Mouse (Mus musculus) forebrain, embryonic 14.5 days (tissue): ENCODE data around the gene Col11a2. TPM values are rescaled to one million over a fixed set of nuclear protein-coding genes. Genes with fewer than 3 reads are reported as not detected.
A peak's percentile ranks its signal among the peaks of the same experiment; 100 is the strongest.

Experiments used
- ATAC-seq: fragments of 200-750 bp; cut with Nextera tagmentation; 2 replicates; pipeline ENCODE4 v1.8.0; 2017; ENCODE audit warnings: mild to moderate bottlenecking, moderate library complexity
- DNase-seq: peaks from one replicate; pipeline ENCODE4 v3.0.0-alpha.2; 2015; ENCODE audit warnings: low spot score
- H3K27ac ChIP-seq: fragments of 300-500 bp; sonication (generic); 2 replicates; pipeline ENCODE4 v1.5.1; 2014; ENCODE audit warnings: low read depth, mild to moderate bottlenecking, control low read depth, low read length, moderate library complexity
- H3K27me3 ChIP-seq: fragments of 300-500 bp; sonication (generic); replicated peaks from 2 replicates; pipeline ENCODE4 v1.6.1; 2014; ENCODE audit warnings: low read length, control low read depth, mixed read lengths; ENCODE audit not compliant: control insufficient read depth, insufficient read depth
- H3K36me3 ChIP-seq: fragments of 300-500 bp; sonication (generic); 2 replicates; pipeline ENCODE4 v1.6.1; 2014; ENCODE audit warnings: low read length, control low read depth; ENCODE audit not compliant: control insufficient read depth, insufficient read depth
- H3K4me1 ChIP-seq: fragments of 300-500 bp; sonication (generic); 2 replicates; pipeline ENCODE4 v1.6.1; 2014; ENCODE audit warnings: antibody characterized with exemption, low read length, control low read depth; ENCODE audit not compliant: control insufficient read depth, insufficient read depth
- H3K4me2 ChIP-seq: fragments of 300-500 bp; sonication (generic); 2 replicates; pipeline ENCODE4 v1.6.1; 2014; ENCODE audit warnings: mild to moderate bottlenecking, control low read depth, low read length
- H3K4me3 ChIP-seq: fragments of 300-500 bp; sonication (generic); 2 replicates; pipeline ENCODE4 v1.5.1; 2014; ENCODE audit warnings: low read depth, low read length, control low read depth
- H3K9ac ChIP-seq: fragments of 300-500 bp; sonication (generic); 2 replicates; pipeline ENCODE4 v1.6.1; 2014; ENCODE audit warnings: mild to moderate bottlenecking, low read length, control low read depth, moderate library complexity
- H3K9me3 ChIP-seq: fragments of 300-500 bp; sonication (generic); replicated peaks from 2 replicates; pipeline ENCODE4 v1.6.1; 2016; ENCODE audit warnings: low read length, control low read depth, mixed read lengths; ENCODE audit not compliant: control insufficient read depth
- WGBS: fragments of 180-500 bp; shearing (Covaris S2); extraction: QIAGEN DNeasy Blood & Tissue Kit; methylation state at CpG from one replicate; pipeline ENCODE4 v1.1.7; 2014; 5-methylcytosine and 5-hydroxymethylcytosine counted together
- microRNA counts: library from miRNA; unstranded; fragments of <30 nt; microRNA quantifications from one replicate; lab custom pipeline; 2016
- microRNA-seq: library from miRNA; unstranded; fragments of <30 nt; microRNA quantifications from one replicate; pipeline ENCODE4, GENCODE M21; 2016
- polyA plus RNA-seq: library from polyadenylated mRNA; unstranded; fragments of >200 nt; fragmentation: Nextera tagmentation; extraction: Ambion mirVana; gene quantifications from 2 replicates; pipeline ENCODE4 v1.2.1, GENCODE M21; 2014

Gene Col11a2
- polyA plus RNA-seq, 1 experiment from 2014 or later, result 0.95 TPM

DNA sequence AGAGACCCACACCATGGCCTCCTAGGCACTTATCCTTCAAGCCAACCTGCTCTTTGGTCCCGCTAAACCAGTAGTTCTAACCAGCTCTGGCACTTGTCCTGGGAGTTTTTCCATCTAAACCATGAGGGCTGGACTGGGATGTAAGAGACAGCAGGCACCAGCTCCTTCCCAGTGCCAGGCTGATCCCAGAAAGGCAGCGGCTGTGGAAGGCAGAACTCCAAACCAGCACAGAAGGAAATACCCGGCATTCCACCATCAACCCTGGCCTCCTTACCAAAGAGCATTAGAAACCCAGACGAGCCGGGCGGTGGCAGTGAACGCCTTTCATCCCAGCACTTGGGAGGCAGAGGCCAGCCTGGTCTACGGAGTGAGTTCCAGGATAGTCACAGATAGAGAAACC is 71.1 kb downstream of the Col11a2 start:
- peak overlapping the region; percentile 44; the same call in 1 of the 2 replicates for H3K27ac ChIP-seq
- DNase-seq (no peak), ATAC-seq (no peak)
- H3K27me3 ChIP-seq, result no peaks in the 10 kb centered on the region
- no peaks in the 10 kb centered on the region for H3K9me3 ChIP-seq
- no peaks in the 10 kb centered on the region for H3K4me1 ChIP-seq
- H3K9ac ChIP-seq, result 0 out of 2 replicates have a peak overlapping the region, but pooled peaks have one; percentile 1
- 55% methylated on average over 8 of the region's 8 CpGs for WGBS
- H3K4me3 ChIP-seq, result no peak overlapping the region
- peaks cover 64% of the 10 kb centered on the region for H3K36me3 ChIP-seq
- H3K4me2 ChIP-seq, result no peak overlapping the region

DNA sequence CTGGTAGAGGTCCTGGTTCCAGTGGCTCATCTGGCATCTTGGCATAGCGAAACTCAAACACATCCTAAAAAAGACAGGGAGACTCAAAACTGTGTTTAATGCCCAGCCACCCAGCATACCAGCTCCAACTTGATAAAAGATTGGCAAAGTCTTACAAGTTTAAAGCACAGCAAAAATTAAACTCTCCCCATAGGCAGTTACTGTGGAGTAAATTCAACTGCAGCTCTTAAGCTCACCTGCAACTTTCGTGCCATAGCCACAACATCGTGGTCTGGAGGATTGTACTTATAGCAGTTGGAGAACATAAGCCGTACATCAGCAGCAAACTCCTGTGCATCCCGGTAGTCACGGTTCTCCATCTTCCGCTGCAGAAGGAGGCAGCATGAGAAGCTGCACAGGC is 74.9 kb downstream of the Col11a2 start:
- ATAC-seq, result no peak

More for the DNA sequence above, 74.9 kb downstream of the Col11a2 start:
- no peaks in the 10 kb centered on the region for H3K9me3 ChIP-seq
- peaks cover 10% of the 10 kb centered on the region for H3K4me1 ChIP-seq
- no peak overlapping the region for H3K27ac ChIP-seq
- DNase-seq, result no peak
- H3K36me3 ChIP-seq, result peaks cover 91% of the 10 kb centered on the region
- H3K4me2 ChIP-seq, result no peak overlapping the region
- no peaks in the 10 kb centered on the region for H3K27me3 ChIP-seq
- no peak overlapping the region for H3K9ac ChIP-seq
- 93% methylated on average over 7 of the region's 7 CpGs for WGBS
- H3K4me3 ChIP-seq, result no peak overlapping the region

MicroRNAs within 50 kb of the gene (microRNA counts, 519-probe panel; counts per million panel counts)
- 3,417 counts per million, percentile 32 among the panel's probes with 10 or more counts for microRNA mmu-miR-219 (lab: Ali Mortazavi, UCI)

Small RNA genes lying within 50 kb of the gene (microRNA-seq; reads per million reads assigned to microRNA genes)
- gene Mir219a-1 (not detected), gene Mir219c (not detected)

Other genes starting within 250 kb of the Col11a2 start
- gene Kank3, start 228.9 kb upstream of the Col11a2 start, polyA plus RNA-seq, result 35.6 and 37.2 TPM in 2 replicates
- gene Rps28, start 214.9 kb upstream of the Col11a2 start, polyA plus RNA-seq, result 624 and 885 TPM in 2 replicates
- 461 and 608 TPM in 2 replicates for gene Ndufa7, start 214.9 kb upstream of the Col11a2 start, polyA plus RNA-seq
- gene Cd320, start 196.3 kb upstream of the Col11a2 start, polyA plus RNA-seq, result 66.8 and 86.0 TPM in 2 replicates
- not detected in 2 replicates for gene Gm7029, start 165.6 kb upstream of the Col11a2 start, polyA plus RNA-seq
- 3.8 and 4.6 TPM in 2 replicates for gene Kifc1, start 148.8 kb upstream of the Col11a2 start, polyA plus RNA-seq
- gene Platr17, start 134.3 kb upstream of the Col11a2 start, polyA plus RNA-seq, result 0.28 TPM in 1 of 2 replicates, not detected in the other
- 43.3 and 48.0 TPM in 2 replicates for gene Daxx, start 130.0 kb upstream of the Col11a2 start, polyA plus RNA-seq
- gene Tapbp, start 123.5 kb upstream of the Col11a2 start, polyA plus RNA-seq, result 14.1 and 17.7 TPM in 2 replicates
- 12.3 and 12.6 TPM in 2 replicates for gene Zbtb22, start 123.5 kb upstream of the Col11a2 start, polyA plus RNA-seq
- 27.2 and 36.0 TPM in 2 replicates for gene Rgl2, start 109.9 kb upstream of the Col11a2 start, polyA plus RNA-seq
- gene Pfdn6, start 99.1 kb upstream of the Col11a2 start, polyA plus RNA-seq, result 185 and 192 TPM in 2 replicates
- gene Wdr46, start 98.8 kb upstream of the Col11a2 start, polyA plus RNA-seq, result 10.5 and 14.6 TPM in 2 replicates
- gene B3galt4, start 87.9 kb upstream of the Col11a2 start, polyA plus RNA-seq, result 6.0 and 6.7 TPM in 2 replicates
- gene Vps52, start 83.6 kb upstream of the Col11a2 start, polyA plus RNA-seq, result 41.6 and 50.4 TPM in 2 replicates
- 1,022 and 1,419 TPM in 2 replicates for gene Rps18, start 83.4 kb upstream of the Col11a2 start, polyA plus RNA-seq
- 11.6 and 14.2 TPM in 2 replicates for gene H2-K1, start 39.1 kb upstream of the Col11a2 start, polyA plus RNA-seq
- 6.7 and 7.4 TPM in 2 replicates for gene Ring1, start 14.8 kb upstream of the Col11a2 start, polyA plus RNA-seq
- gene H2-Ke6, start 11.4 kb upstream of the Col11a2 start, polyA plus RNA-seq, result 60.2 and 75.4 TPM in 2 replicates
- 78.3 and 84.1 TPM in 2 replicates for gene Slc39a7, start 7.8 kb upstream of the Col11a2 start, polyA plus RNA-seq
- 21.4 and 27.7 TPM in 2 replicates for gene Rxrb, start 7.6 kb upstream of the Col11a2 start, polyA plus RNA-seq
- gene H2-Oa, start 52.9 kb downstream of the Col11a2 start, polyA plus RNA-seq, result 0.22 TPM in 1 of 2 replicates, not detected in the other
- 11.0 and 11.6 TPM in 2 replicates for gene H2-DMa, start 80.1 kb downstream of the Col11a2 start, polyA plus RNA-seq
- gene Brd2, start 83.2 kb downstream of the Col11a2 start, polyA plus RNA-seq, result 118 and 137 TPM in 2 replicates
- gene H2-DMb2, start 103.9 kb downstream of the Col11a2 start, polyA plus RNA-seq, result 0.18 and 0.36 TPM in 2 replicates
- 0.66 and 1.2 TPM in 2 replicates for gene H2-DMb1, start 113.6 kb downstream of the Col11a2 start, polyA plus RNA-seq
- gene Tap1, start 148.1 kb downstream of the Col11a2 start, polyA plus RNA-seq, result 1.1 and 1.2 TPM in 2 replicates
- gene Psmb9, start 148.3 kb downstream of the Col11a2 start, polyA plus RNA-seq, result 0.58 and 1.0 TPM in 2 replicates
- 1.8 and 2.7 TPM in 2 replicates for gene Psmb8, start 158.3 kb downstream of the Col11a2 start, polyA plus RNA-seq
- 0.28 and 0.61 TPM in 2 replicates for gene Tap2, start 164.1 kb downstream of the Col11a2 start, polyA plus RNA-seq
- 0.18 TPM in 1 of 2 replicates, not detected in the other for gene H2-Ob, start 199.5 kb downstream of the Col11a2 start, polyA plus RNA-seq
- gene H2-Ab1, start 218.3 kb downstream of the Col11a2 start, polyA plus RNA-seq, result 1.4 and 2.1 TPM in 2 replicates
- 0.25 and 0.27 TPM in 2 replicates for gene H2-Aa, start 248.4 kb downstream of the Col11a2 start, polyA plus RNA-seq